Mouse (Mus musculus): ENCODE results near the gene Gna14.

Gene Gna14

GRCm38 (mm10) chr19:16456181-16456580 is 20.6 kb downstream of the Gna14 start:
- DNase-seq (ENCODE audit: low read depth) = no peak

GRCm38 (mm10) chr19:16457127-16457526 is 21.6 kb downstream of the Gna14 start:
- DNase-seq (ENCODE audit: low read depth) = no peak

- no peak for DNase-seq (ENCODE audit: low read depth)
Measured at GRCm38 (mm10) chr19:16459317-16459716, 23.8 kb downstream of the Gna14 start.

GRCm38 (mm10) chr19:16460292-16460691 is 24.7 kb downstream of the Gna14 start:
- DNase-seq (ENCODE audit: low read depth) = no peak

- DNase-seq (ENCODE audit: low read depth) = no peak
Measured at GRCm38 (mm10) chr19:16460831-16461230, 25.3 kb downstream of the Gna14 start.

GRCm38 (mm10) chr19:16462461-16462860 is 26.9 kb downstream of the Gna14 start:
- no peak for DNase-seq (ENCODE audit: low read depth)

GRCm38 (mm10) chr19:16464730-16465129 is 29.2 kb downstream of the Gna14 start:
- DNase-seq (ENCODE audit: low read depth) = no peak

- no peak for DNase-seq (ENCODE audit: low read depth)
Measured at GRCm38 (mm10) chr19:16468756-16469374, 33.3 kb downstream of the Gna14 start.

- DNase-seq (ENCODE audit: low read depth) = no peak
Measured at GRCm38 (mm10) chr19:16472655-16473054, 37.1 kb downstream of the Gna14 start.

GRCm38 (mm10) chr19:16477314-16477946 is 41.9 kb downstream of the Gna14 start:
- no peak for DNase-seq (ENCODE audit: low read depth)

- peak; percentile 37 for DNase-seq (ENCODE audit: low read depth)
Measured at GRCm38 (mm10) chr19:16478186-16478607, 42.6 kb downstream of the Gna14 start.

- DNase-seq (ENCODE audit: low read depth) = no peak
Measured at GRCm38 (mm10) chr19:16482047-16482446, 46.5 kb downstream of the Gna14 start.

GRCm38 (mm10) chr19:16484237-16484636 is 48.7 kb downstream of the Gna14 start:
- DNase-seq (ENCODE audit: low read depth) = no peak

- DNase-seq (ENCODE audit: low read depth) = no peak
Measured at GRCm38 (mm10) chr19:16484671-16485070, 49.1 kb downstream of the Gna14 start.

GRCm38 (mm10) chr19:16490756-16491155 is 55.2 kb downstream of the Gna14 start:
- DNase-seq (ENCODE audit: low read depth) = no peak

- DNase-seq (ENCODE audit: low read depth) = no peak
Measured at GRCm38 (mm10) chr19:16491497-16491896, 55.9 kb downstream of the Gna14 start.

GRCm38 (mm10) chr19:16492453-16492852 is 56.9 kb downstream of the Gna14 start:
- DNase-seq (ENCODE audit: low read depth) = no peak

- no peak for DNase-seq (ENCODE audit: low read depth)
Measured at GRCm38 (mm10) chr19:16494816-16495516, 59.4 kb downstream of the Gna14 start.

- DNase-seq (ENCODE audit: low read depth) = no peak
Measured at GRCm38 (mm10) chr19:16496016-16496415, 60.5 kb downstream of the Gna14 start.

- no peak for DNase-seq (ENCODE audit: low read depth)
Measured at GRCm38 (mm10) chr19:16502054-16502453, 66.5 kb downstream of the Gna14 start.

- DNase-seq (ENCODE audit: low read depth) = no peak
Measured at GRCm38 (mm10) chr19:16506711-16507364, 71.3 kb downstream of the Gna14 start.

GRCm38 (mm10) chr19:16510343-16511080 is 75.0 kb downstream of the Gna14 start:
- DNase-seq (ENCODE audit: low read depth) = no peak

Measured in c-Kit-positive CD71-negative TER-119-negative erythroid progenitor cells, embryonic 14.5 days (primary cell).